Mouse (Mus musculus): Measurements from ENCODE around the gene Ccdc154.
"Not testable (repeated sequence)": the region's sequence is repeated elsewhere in the genome, so short reads cannot be mapped to it uniquely, and the experiment has no call there.

Gene Ccdc154

GRCm38 (mm10) chr17:25162161-25162560, at the start of gene Ccdc154:
Gene Ccdc154, plus strand, starts transcription at chr17:25162461.
- DNase-seq (ENCODE audit: low spot score in 2 of 2), result no peak

DNA sequence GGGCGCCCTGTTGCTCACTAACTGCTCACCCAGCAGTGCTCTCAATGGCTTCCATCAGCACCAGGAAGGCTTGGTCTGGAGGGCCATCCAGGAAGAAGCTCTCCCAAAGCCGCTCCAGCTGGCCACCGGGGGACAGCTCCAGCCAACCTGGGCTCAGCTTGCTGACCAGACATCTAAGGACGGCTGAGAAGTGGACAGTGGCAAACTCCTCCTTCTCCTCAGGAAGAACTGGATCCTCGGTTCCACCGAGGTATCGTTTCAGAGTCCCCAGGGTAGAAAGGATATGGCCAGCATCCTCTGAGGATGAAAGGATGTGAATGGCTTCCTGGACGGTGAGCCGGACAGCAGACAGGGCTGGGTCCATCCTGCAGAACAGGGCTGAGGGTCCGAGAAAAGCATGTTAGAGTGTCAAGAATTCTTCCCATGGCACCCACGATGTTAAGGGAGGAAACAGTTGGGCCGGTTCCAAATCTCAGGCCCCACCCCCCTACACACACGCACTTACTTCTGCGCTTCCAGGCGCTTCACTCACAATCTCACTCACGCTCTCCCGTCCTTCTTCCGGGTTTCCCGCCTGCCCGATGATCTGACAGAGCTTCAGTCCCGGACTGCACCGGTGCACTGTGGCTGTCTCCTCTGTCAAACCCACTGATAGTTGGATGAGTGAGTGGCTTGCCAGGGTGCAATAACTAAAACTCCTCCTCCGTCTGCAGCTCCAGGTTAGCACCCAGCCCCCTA, 47.2 kb upstream of the Ccdc154 start:
- DNase-seq (ENCODE audit: low spot score in 2 of 2), result peak in 1 of 2 experiments; percentile 33

GRCm38 (mm10) chr17:25115664-25116432, 46.4 kb upstream of the Ccdc154 start, which contains the start of gene Telo2:
Gene Telo2, minus strand, starts transcription at chr17:25115967.
- peak; percentile 93 to 96 for DNase-seq (ENCODE audit: low spot score in 2 of 2)

DNA sequence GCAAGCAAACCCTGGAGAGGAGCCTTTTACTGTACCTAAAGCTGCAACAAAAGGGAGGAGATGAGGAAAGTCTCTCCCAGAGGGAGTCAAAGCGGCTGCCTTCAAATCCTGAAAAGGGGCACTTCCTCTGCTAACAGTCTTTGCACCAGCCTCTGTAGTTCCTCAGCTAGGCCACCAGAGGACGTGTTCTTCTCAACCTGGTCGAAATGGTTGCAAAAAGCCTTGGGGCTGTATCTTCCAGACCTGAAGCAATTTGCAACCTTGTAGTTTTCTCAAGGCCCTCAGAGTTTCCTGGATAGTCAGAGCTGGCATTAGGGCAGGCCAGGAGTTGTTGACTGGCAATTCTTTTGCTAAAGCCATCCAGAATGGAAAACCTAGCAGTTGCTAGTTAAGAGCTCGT, 45.0 kb upstream of the Ccdc154 start:
- peak in 1 of 2 experiments; percentile 24 for DNase-seq (ENCODE audit: low spot score in 2 of 2)

DNA sequence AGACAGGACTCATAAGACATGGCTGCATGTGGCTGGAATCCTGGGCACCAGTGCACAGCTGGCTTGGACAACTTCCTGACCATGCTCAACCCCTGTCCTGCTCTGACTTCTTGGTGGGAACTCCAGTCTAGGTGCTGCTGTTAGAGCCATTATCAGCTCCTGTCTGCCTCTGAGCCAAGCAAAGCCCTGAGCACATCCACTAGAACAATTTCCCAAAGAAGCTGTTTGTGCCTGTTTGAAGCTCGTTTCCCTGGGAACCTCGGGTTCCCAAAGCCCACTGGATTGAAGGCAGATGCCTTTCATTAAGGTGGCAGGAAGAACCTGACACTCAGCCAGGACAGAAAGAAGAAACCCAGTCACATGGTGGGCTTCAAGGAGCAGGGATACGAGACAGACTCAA, 41.9 kb upstream of the Ccdc154 start, which contains the start of gene Ptx4:
TSS of gene Ptx4 (plus strand) at position 355 of the 400 bp plus-strand sequence.
- DNase-seq (ENCODE audit: low spot score in 2 of 2), result no peak

- peak in 1 of 2 experiments; percentile 31 for DNase-seq (ENCODE audit: low spot score in 2 of 2)
These were observed 38.3 kb upstream of the Ccdc154 start for GRCm38 (mm10) chr17:25123979-25124378.

DNA sequence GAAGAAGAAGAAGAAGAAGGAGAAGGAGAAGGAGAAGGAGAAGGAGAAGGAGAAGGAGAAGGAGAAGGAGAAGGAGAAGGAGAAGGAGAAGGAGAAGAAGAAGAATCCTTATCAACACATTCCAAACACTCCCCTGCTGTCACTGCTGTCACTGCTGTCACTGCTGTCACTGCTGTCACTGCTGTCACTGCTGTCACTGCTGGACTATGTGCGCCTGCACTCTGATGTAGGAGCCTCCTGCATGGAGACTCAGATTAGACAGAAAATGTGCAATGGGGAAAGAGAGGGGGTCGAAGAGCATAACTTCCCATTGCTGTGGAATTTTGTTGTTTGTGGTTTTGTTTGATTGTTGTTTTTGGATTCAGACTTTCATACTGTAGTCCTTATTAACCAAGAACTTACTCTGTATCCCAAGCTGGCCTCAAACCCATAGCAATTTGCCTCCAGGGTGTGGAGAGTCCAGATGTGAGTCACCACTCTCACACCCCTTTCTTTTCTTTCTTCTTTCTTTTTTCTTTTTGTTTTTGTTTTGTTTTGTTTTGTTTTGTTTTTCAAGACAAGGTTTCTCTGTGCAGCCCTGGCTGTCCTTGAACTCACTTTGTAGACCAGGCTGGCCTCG, 36.7 kb upstream of the Ccdc154 start:
- DNase-seq (ENCODE audit: low spot score in 2 of 2), result not testable (repeated sequence)

DNA sequence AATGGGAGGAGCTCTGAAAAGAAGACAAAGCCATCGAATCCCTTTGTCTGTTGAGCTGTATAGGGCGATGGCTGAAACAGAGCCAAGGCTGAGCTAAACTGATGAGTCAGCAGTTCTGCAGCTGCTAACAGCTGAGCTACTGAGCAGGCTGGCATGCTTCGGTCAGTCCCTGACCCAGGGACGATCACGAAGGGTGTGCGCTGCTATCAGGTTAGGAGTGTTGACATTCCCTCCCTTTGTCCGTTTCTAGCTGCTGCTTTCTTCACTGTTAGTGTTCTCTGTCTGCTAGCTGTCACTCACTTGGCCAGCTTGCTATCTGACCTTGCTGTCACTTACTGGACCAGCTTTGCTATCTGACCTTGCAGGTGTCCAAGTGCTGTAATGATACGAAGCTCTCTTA, 35.2 kb upstream of the Ccdc154 start:
- DNase-seq (ENCODE audit: low spot score in 2 of 2), result peak in 1 of 2 experiments; percentile 30

- no peak for DNase-seq (ENCODE audit: low spot score in 2 of 2)
These were observed 34.6 kb upstream of the Ccdc154 start for GRCm38 (mm10) chr17:25127681-25128080.

DNA sequence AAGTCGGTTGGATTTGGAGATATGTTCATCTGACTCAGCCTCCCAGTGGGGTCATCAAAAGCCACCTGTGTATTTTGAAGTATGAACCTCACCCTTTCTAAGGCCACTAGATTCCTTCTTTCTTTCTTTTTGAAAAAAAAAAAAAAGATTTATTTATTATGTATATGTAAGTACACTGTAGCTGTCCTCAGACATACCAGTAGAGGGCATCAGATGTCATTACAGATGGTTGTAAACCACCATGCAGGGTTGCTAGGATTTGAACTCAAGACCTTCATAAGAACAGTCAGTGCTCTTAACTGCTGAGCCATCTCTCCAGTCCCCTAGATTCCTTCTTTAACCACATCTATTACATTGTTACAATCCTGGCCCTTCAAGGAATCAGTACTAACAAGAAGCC, 32.2 kb upstream of the Ccdc154 start:
- no peak for DNase-seq (ENCODE audit: low spot score in 2 of 2)

DNA sequence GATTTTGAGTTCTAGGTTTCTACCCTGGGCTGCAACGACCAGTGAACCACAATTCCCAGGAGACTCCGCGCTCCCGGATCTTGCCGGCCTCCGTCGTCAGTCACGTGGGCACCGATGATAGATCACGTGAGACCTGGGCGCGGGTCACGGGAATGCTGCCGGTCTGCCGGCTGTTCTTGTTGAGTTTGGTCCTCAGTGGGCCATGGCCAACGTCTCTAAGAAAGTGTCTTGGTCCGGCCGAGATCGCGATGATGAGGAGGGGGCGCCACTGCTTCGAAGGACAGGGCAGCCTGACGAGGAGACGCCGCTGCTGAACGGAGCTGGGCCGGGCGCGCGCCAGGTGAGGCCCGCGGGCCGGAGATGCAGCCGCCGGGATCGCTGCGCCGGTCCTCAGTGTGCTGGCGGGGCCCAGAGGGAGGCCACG, 29.0 kb upstream of the Ccdc154 start, which contains the start of gene Clcn7:
TSS of gene Clcn7 (plus strand) at position 117 of the 424 bp plus-strand sequence.
- peak; percentile 80 to 90 for DNase-seq (ENCODE audit: low spot score in 2 of 2)

GRCm38 (mm10) chr17:25135622-25136021, 26.6 kb upstream of the Ccdc154 start:
- DNase-seq (ENCODE audit: low spot score in 2 of 2), result no peak

DNA sequence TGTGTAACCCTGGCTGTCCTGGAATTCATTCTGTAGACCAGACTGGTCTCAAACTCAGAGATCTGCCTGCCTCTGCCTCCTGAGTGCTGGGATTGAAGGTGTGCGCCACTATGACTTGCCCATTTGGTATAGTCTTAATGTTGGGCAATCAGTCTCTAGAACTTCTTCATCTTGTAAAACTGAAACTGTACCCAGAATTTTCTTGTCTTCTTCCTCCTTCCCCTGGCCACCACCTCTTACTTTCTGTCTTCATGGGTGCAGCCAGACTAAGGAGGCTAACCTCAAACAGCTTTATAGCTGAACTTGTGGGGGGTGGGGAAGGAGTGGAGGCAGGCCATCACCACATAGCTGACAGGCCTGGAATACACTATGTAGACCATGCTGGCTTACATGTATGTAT, 23.5 kb upstream of the Ccdc154 start:
- no peak for DNase-seq (ENCODE audit: low spot score in 2 of 2)

GRCm38 (mm10) chr17:25139960-25140359, 22.3 kb upstream of the Ccdc154 start:
- no peak for DNase-seq (ENCODE audit: low spot score in 2 of 2)

DNA sequence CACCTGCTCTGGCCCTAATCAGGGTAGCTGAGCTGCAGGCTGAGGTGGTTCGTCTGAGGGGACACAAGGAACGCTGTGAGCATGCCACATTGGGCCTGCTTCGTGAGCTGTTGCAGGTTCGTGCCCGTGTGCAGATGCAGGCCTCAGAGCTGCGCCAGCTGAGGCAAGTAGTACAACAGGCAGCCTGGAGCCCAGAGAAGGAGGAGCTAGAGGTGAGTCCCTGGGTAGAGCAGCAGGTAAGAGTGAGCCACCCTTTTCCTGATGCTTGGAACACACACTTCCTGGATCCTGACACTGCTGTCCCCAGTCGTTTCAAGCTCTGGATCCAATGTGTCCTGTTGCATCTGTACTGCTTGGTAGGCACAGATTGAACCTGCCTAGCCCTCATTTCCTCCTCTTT, 1.1 kb downstream of the Ccdc154 start:
- no peak for DNase-seq (ENCODE audit: low spot score in 2 of 2)

GRCm38 (mm10) chr17:25164770-25165169, 2.5 kb downstream of the Ccdc154 start:
- DNase-seq (ENCODE audit: low spot score in 2 of 2), result no peak

- no peak for DNase-seq (ENCODE audit: low spot score in 2 of 2)
These were observed 3.9 kb downstream of the Ccdc154 start for GRCm38 (mm10) chr17:25165970-25166671.

DNA sequence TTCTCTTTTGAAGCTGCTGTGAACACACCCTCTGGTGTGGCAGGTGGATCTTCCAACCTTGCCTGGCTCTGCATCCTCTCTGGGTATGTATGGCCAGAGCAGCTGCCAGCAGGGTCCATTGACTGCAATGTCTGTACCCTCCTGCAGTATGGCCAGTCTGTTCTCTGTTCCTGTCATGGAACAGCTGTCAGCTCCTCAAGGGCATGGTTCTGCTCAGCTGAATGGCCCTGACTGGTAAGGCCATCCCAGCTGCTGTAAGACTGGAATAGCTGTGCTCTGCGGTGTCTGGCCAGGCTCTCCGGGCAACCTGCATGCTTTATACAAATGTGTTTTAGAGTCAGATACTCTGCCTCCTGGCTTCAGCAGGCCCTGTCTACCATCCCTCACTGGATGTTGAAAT, 7.4 kb downstream of the Ccdc154 start:
- no peak for DNase-seq (ENCODE audit: low spot score in 2 of 2)

DNA sequence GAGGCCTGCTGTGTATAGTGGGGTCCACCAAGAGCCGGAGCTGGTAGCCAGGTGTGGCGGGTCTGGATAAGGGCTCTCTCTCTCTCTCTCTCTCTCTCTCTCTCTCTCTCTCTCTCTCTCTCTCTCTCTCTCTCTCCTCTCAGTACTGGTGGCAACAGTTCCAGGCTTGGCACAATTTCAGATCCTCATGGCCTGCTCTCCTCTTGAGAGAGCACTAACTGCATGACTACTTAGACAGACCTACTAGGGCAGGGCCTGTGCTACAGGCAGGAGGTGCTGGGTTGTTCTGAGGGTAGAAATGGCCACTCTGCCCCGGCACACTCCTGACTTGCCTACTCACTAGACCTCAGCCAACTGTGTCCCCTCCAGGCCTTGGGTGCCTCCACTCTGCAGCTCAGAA, 10.3 kb downstream of the Ccdc154 start:
- DNase-seq (ENCODE audit: low spot score in 2 of 2), result no peak

GRCm38 (mm10) chr17:25175411-25175810, 13.2 kb downstream of the Ccdc154 start, which contains the start of gene Gm38655:
Gene Gm38655, minus strand, starts transcription at chr17:25175471.
- no peak for DNase-seq (ENCODE audit: low spot score in 2 of 2)

- DNase-seq (ENCODE audit: low spot score in 2 of 2), result no peak
These were observed 21.0 kb downstream of the Ccdc154 start for GRCm38 (mm10) chr17:25183232-25183631.

Data from spleen, postnatal 14 days (tissue).